Mouse (Mus musculus) CH12.LX (cell line): ENCODE results near the gene Ltb.
A peak's percentile ranks its signal among the peaks of the same experiment; 100 is the strongest.

Experiments used
- BHLHE40 ChIP-seq: IDR thresholded peaks from 2 replicates; pipeline ENCODE4 v1.6.1; 2011; ENCODE audit warnings: mild to moderate bottlenecking, low read depth, low read length, improper control_type of control experiment
- CHD2 ChIP-seq: IDR thresholded peaks from 2 replicates; pipeline ENCODE4 v1.6.1; 2011; ENCODE audit warnings: low read length, improper control_type of control experiment
- CTCF ChIP-seq, 2 experiments: IDR thresholded peaks in 1 of 2; conservative IDR thresholded peaks in 1 of 2; 2 replicates each; pipeline ENCODE4 v1.5.1; 2011 to 2012; ENCODE audit warnings: low read depth in 2 of 2, low read length in 2 of 2, improper control_type of control experiment in 1 of 2, inconsistent platforms in 1 of 2, mild to moderate bottlenecking in 1 of 2, moderate library complexity in 1 of 2
- E2F4 ChIP-seq: IDR thresholded peaks from 2 replicates; pipeline ENCODE4 v1.6.1; 2011; ENCODE audit warnings: low read depth, low read length, improper control_type of control experiment; ENCODE audit not compliant: insufficient replicate concordance
- ELF1 ChIP-seq: IDR thresholded peaks from 2 replicates; pipeline ENCODE4 v1.6.1; 2014; ENCODE audit warnings: low read depth, mild to moderate bottlenecking, inconsistent platforms, low read length, improper control_type of control experiment
- EP300 ChIP-seq: IDR thresholded peaks from 2 replicates; pipeline ENCODE4 v1.6.1; 2011; ENCODE audit warnings: low read length, improper control_type of control experiment
- MAFK ChIP-seq: IDR thresholded peaks from 2 replicates; pipeline ENCODE4 v1.6.1; 2011; ENCODE audit warnings: low read length, improper control_type of control experiment; ENCODE audit not compliant: insufficient replicate concordance
- MAX ChIP-seq: IDR thresholded peaks from 2 replicates; pipeline ENCODE4 v1.6.1; 2011; ENCODE audit warnings: low read length, improper control_type of control experiment
- MEF2A ChIP-seq: IDR thresholded peaks from 2 replicates; pipeline ENCODE4 v1.6.1; 2014; ENCODE audit warnings: low read depth, mild to moderate bottlenecking, inconsistent platforms, low read length, improper control_type of control experiment, borderline replicate concordance
- NRF1 ChIP-seq: IDR thresholded peaks from 2 replicates; pipeline ENCODE4 v1.6.1; 2014; ENCODE audit warnings: low read depth, mild to moderate bottlenecking, inconsistent platforms, low read length, improper control_type of control experiment, moderate library complexity
- POLR2A ChIP-seq: IDR thresholded peaks from 2 replicates; pipeline ENCODE4 v1.6.1; 2011; ENCODE audit warnings: low read depth, mild to moderate bottlenecking, improper control_type of control experiment, low read length
- POLR2AphosphoS2 ChIP-seq: IDR thresholded peaks from 2 replicates; pipeline ENCODE4 v1.6.1; 2011; ENCODE audit warnings: low read depth, low read length, improper control_type of control experiment
- ZMIZ1 ChIP-seq: IDR thresholded peaks from 2 replicates; pipeline ENCODE4 v1.6.1; 2012; ENCODE audit warnings: low read depth, mild to moderate bottlenecking, inconsistent platforms, low read length, improper control_type of control experiment
- ZNF384 ChIP-seq: IDR thresholded peaks from 2 replicates; pipeline ENCODE4 v1.6.1; 2012; ENCODE audit warnings: low read depth, low read length, improper control_type of control experiment, inconsistent platforms

GRCm38 (mm10) chr17:35191723-35192122, 2.5 kb upstream of the Ltb start:
- no peak for TF ChIP-seq POLR2AphosphoS2
- TF ChIP-seq MAFK, result no peak
- TF ChIP-seq CTCF (conservative IDR thresholded peaks at IDR 0.05 in 1 of 2, IDR thresholded peaks at IDR 0.05 in 1 of 2; ENCODE audit: low read depth in 2 of 2, low read length in 2 of 2), result peak; percentile 9 to 27; a peak in 2 of 4 replicates
- no peak for TF ChIP-seq EP300
- TF ChIP-seq NRF1, result no peak
- no peak for TF ChIP-seq MEF2A
- TF ChIP-seq CHD2, result no peak
- no peak for TF ChIP-seq BHLHE40
- TF ChIP-seq ELF1, result no peak
- no peak for TF ChIP-seq ZMIZ1
- no peak for TF ChIP-seq MAX
- no peak for TF ChIP-seq POLR2A
- TF ChIP-seq E2F4, result no peak
- no peak for TF ChIP-seq ZNF384
